Mouse (Mus musculus) spleen, adult 12 weeks (tissue): ENCODE measurements around the gene Slc16a9.
A peak's percentile ranks its signal among the peaks of the same experiment; 100 is the strongest.

Experiments used
- DNase-seq: peaks from one replicate; pipeline ENCODE4 v3.0.0; 2022; ENCODE audit warnings: low spot score

The Slc16a9 gene

GRCm38 (mm10) chr10:70250354-70250753 lies 5.5 kb downstream of the Slc16a9 start:
- no peak for DNase-seq

- DNase-seq, result no peak
Measured at GRCm38 (mm10) chr10:70250766-70251165, 5.9 kb downstream of the Slc16a9 start.

GRCm38 (mm10) chr10:70254666-70255065 lies 9.8 kb downstream of the Slc16a9 start:
- no peak for DNase-seq

- no peak for DNase-seq
Measured at GRCm38 (mm10) chr10:70255601-70256210, 10.8 kb downstream of the Slc16a9 start.

GRCm38 (mm10) chr10:70257029-70257428 lies 12.1 kb downstream of the Slc16a9 start:
- DNase-seq, result no peak

- DNase-seq, result no peak
Measured at GRCm38 (mm10) chr10:70260904-70261303, 16.0 kb downstream of the Slc16a9 start.

GRCm38 (mm10) chr10:70262051-70262450 lies 17.2 kb downstream of the Slc16a9 start:
- DNase-seq, result no peak

- no peak for DNase-seq
Measured at GRCm38 (mm10) chr10:70263681-70264189, 18.8 kb downstream of the Slc16a9 start.

GRCm38 (mm10) chr10:70264337-70265036 lies 19.6 kb downstream of the Slc16a9 start:
- no peak for DNase-seq

GRCm38 (mm10) chr10:70266501-70266900 lies 21.6 kb downstream of the Slc16a9 start:
- no peak for DNase-seq

GRCm38 (mm10) chr10:70268581-70269446 lies 23.9 kb downstream of the Slc16a9 start:
- no peak for DNase-seq

- DNase-seq, result no peak
Measured at GRCm38 (mm10) chr10:70269447-70269787, 24.5 kb downstream of the Slc16a9 start.

GRCm38 (mm10) chr10:70276678-70277077 lies 31.8 kb downstream of the Slc16a9 start:
- no peak for DNase-seq

GRCm38 (mm10) chr10:70279349-70279748 lies 34.4 kb downstream of the Slc16a9 start:
- no peak for DNase-seq

- no peak for DNase-seq
Measured at GRCm38 (mm10) chr10:70287825-70288235, 42.9 kb downstream of the Slc16a9 start.

- no peak for DNase-seq
Measured at GRCm38 (mm10) chr10:70288406-70289327, 43.8 kb downstream of the Slc16a9 start.

- DNase-seq, result no peak
Measured at GRCm38 (mm10) chr10:70292014-70292413, 47.1 kb downstream of the Slc16a9 start.

GRCm38 (mm10) chr10:70294094-70294493 lies 49.2 kb downstream of the Slc16a9 start:
- no peak for DNase-seq

- DNase-seq, result peak; percentile 26
Measured at GRCm38 (mm10) chr10:70296531-70297366, 51.8 kb downstream of the Slc16a9 start.

- no peak for DNase-seq
Measured at GRCm38 (mm10) chr10:70299118-70299517, 54.2 kb downstream of the Slc16a9 start.

GRCm38 (mm10) chr10:70299653-70300052 lies 54.8 kb downstream of the Slc16a9 start:
- DNase-seq, result no peak
